In the genomic region with DNA sequence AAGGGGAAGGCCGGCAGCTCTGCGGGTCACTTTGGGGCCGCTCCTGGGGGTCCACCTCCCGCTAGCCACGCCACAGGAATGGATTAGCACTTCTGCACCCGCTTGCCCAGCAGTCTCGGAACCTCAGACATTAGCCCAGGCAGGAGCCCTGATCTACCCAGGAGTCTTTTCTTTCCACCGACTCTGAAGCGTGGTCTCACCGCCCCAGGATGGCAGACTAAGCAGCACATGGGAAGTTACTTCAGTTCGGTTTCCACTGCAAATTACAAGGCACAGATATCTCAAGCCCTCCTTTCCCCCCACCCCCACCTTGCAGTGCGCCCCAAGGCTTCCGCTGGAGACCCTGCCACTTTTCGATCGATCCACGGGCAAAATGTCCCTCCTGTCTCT, we compare ENCODE assay signal across 8 mouse cellular contexts. TPM values are rescaled to one million over a fixed set of nuclear protein-coding genes. Genes with fewer than 3 reads are reported as not detected.
A peak's percentile ranks its signal among the peaks of the same experiment; 100 is the strongest.
DNase-seq lines count a peak whose midpoint lies in the region; ATAC-seq and TF ChIP-seq lines count a peak whose summit lies in the region.

No protein-coding gene starts in this region.

- WGBS in neural tube, embryonic 11.5 days: 2% methylated on average over 16 of the region's 16 CpGs
- WGBS in limb, embryonic 14.5 days: 3% methylated on average over 16 of the region's 16 CpGs
- 4% methylated on average over 16 of the region's 16 CpGs for WGBS in stomach, embryonic 15.5 days

- H3K27ac ChIP-seq in neural tube, embryonic 11.5 days (ENCODE audit: low read depth, low read length): no peak overlapping the region
- H3K27ac ChIP-seq in limb, embryonic 14.5 days (replicated peaks; ENCODE audit: low read depth, low read length): no peak overlapping the region
- H3K27ac ChIP-seq in stomach, embryonic 15.5 days: no peak overlapping the region

- H3K4me1 ChIP-seq in erythroblast, embryonic 14.5 days (ENCODE audit: control insufficient read depth): no peaks in the 10 kb centered on the region
- no peaks in the 10 kb centered on the region for H3K4me1 ChIP-seq in neural tube, embryonic 11.5 days (ENCODE audit: control insufficient read depth, insufficient read depth, low read length)
- peaks cover 10% of the 10 kb centered on the region for H3K4me1 ChIP-seq in limb, embryonic 14.5 days (ENCODE audit: control insufficient read depth, insufficient read depth, low read length)
- 0 out of 2 replicates have a peak, but pooled peaks cover 3% of the 10 kb centered on the region for H3K4me1 ChIP-seq in stomach, embryonic 15.5 days

- DNase-seq in neural tube, embryonic 11.5 days (ENCODE audit: low spot score): no peak
- DNase-seq in neural tube, embryonic 10.5 days (ENCODE audit: extremely low spot score, low spot score): no peak
- DNase-seq in limb, embryonic 14.5 days (ENCODE audit: low spot score): no peak
- no peak for DNase-seq in right cerebral cortex, adult 2 months (ENCODE audit: low spot score in 2 of 2)
- DNase-seq in left cerebral cortex, adult 9 months (ENCODE audit: low spot score in 2 of 2): no peak

- peak overlapping the region; percentile 98 for H3K4me2 ChIP-seq in neural tube, embryonic 11.5 days (ENCODE audit: low read depth)
- H3K4me2 ChIP-seq in limb, embryonic 14.5 days (replicated peaks; ENCODE audit: low read depth, low read length, severe bottlenecking): peak overlapping the region; percentile 98
- H3K4me2 ChIP-seq in stomach, embryonic 15.5 days: peak overlapping the region; percentile 95

- ATAC-seq in erythroblast, adult 5-6 weeks (replicated peaks; ENCODE audit: low FRiP score, poor library complexity, severe bottlenecking): no peak
- ATAC-seq in neural tube, embryonic 11.5 days (ENCODE audit: insufficient read depth, low FRiP score, low TSS enrichment): no peak
- no peak for ATAC-seq in limb, embryonic 14.5 days (ENCODE audit: low FRiP score, low read depth)
- no peak for ATAC-seq in stomach, embryonic 15.5 days (ENCODE audit: insufficient read depth, low FRiP score, low read depth)

- H3K36me3 ChIP-seq in erythroblast, embryonic 14.5 days (ENCODE audit: control insufficient read depth): no peaks in the 10 kb centered on the region
- H3K36me3 ChIP-seq in neural tube, embryonic 11.5 days (ENCODE audit: control insufficient read depth, insufficient read depth, low read length): no peaks in the 10 kb centered on the region
- H3K36me3 ChIP-seq in limb, embryonic 14.5 days (ENCODE audit: control insufficient read depth, insufficient read depth, low read length): no peaks in the 10 kb centered on the region
- no peaks in the 10 kb centered on the region for H3K36me3 ChIP-seq in stomach, embryonic 15.5 days

- H3K9ac ChIP-seq in neural tube, embryonic 11.5 days (ENCODE audit: low read length): peak overlapping the region; percentile 52
- H3K9ac ChIP-seq in limb, embryonic 14.5 days (ENCODE audit: low read depth, low read length, severe bottlenecking): peak overlapping the region; percentile 61
- H3K9ac ChIP-seq in stomach, embryonic 15.5 days: no peak overlapping the region

- TF ChIP-seq POLR2A in limb, embryonic 14.5 days (IDR thresholded peaks at IDR 0.05; ENCODE audit: borderline replicate concordance, extremely low read depth, insufficient read depth, insufficient read length): no peak

- peaks cover 27% of the 10 kb centered on the region for H3K27me3 ChIP-seq in erythroblast, embryonic 14.5 days (ENCODE audit: control insufficient read depth)
- peaks cover 8% of the 10 kb centered on the region for H3K27me3 ChIP-seq in neural tube, embryonic 11.5 days (ENCODE audit: control insufficient read depth, insufficient read depth, low read length)
- peaks cover 4% of the 10 kb centered on the region; the same call in 1 of the 2 replicates for H3K27me3 ChIP-seq in limb, embryonic 14.5 days (ENCODE audit: control insufficient read depth, insufficient read depth, low read length)
- peaks cover 16% of the 10 kb centered on the region for H3K27me3 ChIP-seq in stomach, embryonic 15.5 days (replicated peaks)

- no peaks in the 10 kb centered on the region for H3K9me3 ChIP-seq in erythroblast, embryonic 14.5 days (ENCODE audit: control insufficient read depth, low read length)
- H3K9me3 ChIP-seq in neural tube, embryonic 11.5 days (ENCODE audit: control insufficient read depth, low read length): no peaks in the 10 kb centered on the region
- no peaks in the 10 kb centered on the region for H3K9me3 ChIP-seq in limb, embryonic 14.5 days (ENCODE audit: control insufficient read depth, low read length)
- H3K9me3 ChIP-seq in stomach, embryonic 15.5 days: no peaks in the 10 kb centered on the region

- peak overlapping the region; percentile 33 for H3K4me3 ChIP-seq in erythroblast, embryonic 14.5 days (replicated peaks)
- peak overlapping the region; percentile 48 for H3K4me3 ChIP-seq in neural tube, embryonic 11.5 days (ENCODE audit: low read depth, low read length)
- peak overlapping the region; percentile 52 for H3K4me3 ChIP-seq in limb, embryonic 14.5 days (replicated peaks; ENCODE audit: low read length)
- H3K4me3 ChIP-seq in stomach, embryonic 15.5 days (replicated peaks): peak overlapping the region; percentile 45

RNA-seq across cellular contexts. Expression of a gene that starts 0.6 kb away (rescaled TPM):
- not detected in 2 replicates for polyA plus RNA-seq in erythroblast, embryonic 14.5 days (2012)
- not detected in 2 replicates for total RNA-seq in erythroblast, adult 5-6 weeks (2015; ENCODE audit: low replicate concordance)
- total RNA-seq in erythroblast, adult 5-6 weeks (2017; ENCODE audit: low replicate concordance): not detected in 2 replicates
- 0.05 and 0.14 TPM in 2 replicates for polyA plus RNA-seq in neural tube, embryonic 11.5 days (2014; fragmentation: Nextera tagmentation; extraction: Ambion mirVana)
- 1.3 and 1.7 TPM in 2 replicates for polyA plus RNA-seq in limb, embryonic 14.5 days (2012; rRNA removed)
- 1.8 and 2.3 TPM in 2 replicates for polyA plus RNA-seq in limb, embryonic 14.5 days (2014; fragmentation: Nextera tagmentation; extraction: Ambion mirVana)
- 0.21 and 0.35 TPM in 2 replicates for polyA plus RNA-seq in stomach, embryonic 15.5 days (2015; fragmentation: Nextera tagmentation; extraction: Ambion mirVana)
